Mouse (Mus musculus) C2C12 (cell line): ENCODE measurements around the gene Gfod2. TPM values are rescaled to one million over a fixed set of nuclear protein-coding genes. Genes with fewer than 3 reads are reported as not detected.

Experiments used
- H3K27me3 ChIP-seq: one replicate; pipeline ENCODE4 v1.6.1; 2011; ENCODE audit not compliant: control insufficient read depth, insufficient read depth, insufficient read length
- H3K36me3 ChIP-seq: one replicate; pipeline ENCODE4 v1.6.1; 2011; ENCODE audit not compliant: control insufficient read depth, insufficient read depth
- H3K4me3 ChIP-seq: one replicate; pipeline ENCODE4 v1.5.1; 2011; ENCODE audit warnings: mild to moderate bottlenecking, control low read depth; ENCODE audit not compliant: poor library complexity, insufficient read depth, severe bottlenecking
- H3K79me2 ChIP-seq: one replicate; pipeline ENCODE4 v1.6.1; 2011; ENCODE audit not compliant: control insufficient read depth, insufficient read depth
- H3K79me3 ChIP-seq: one replicate; pipeline ENCODE4 v1.6.1; 2011; ENCODE audit warnings: low read depth, control low read depth
- H3ac ChIP-seq: one replicate; pipeline ENCODE3; 2011; ENCODE audit warnings: low read depth; ENCODE audit not compliant: control insufficient read depth, insufficient read length
- CEBPB ChIP-seq: IDR thresholded peaks from one replicate; pipeline ENCODE4 v1.6.1; 2011; ENCODE audit warnings: low read depth, mild to moderate bottlenecking, control low read depth, moderate library complexity
- CTCF ChIP-seq: IDR thresholded peaks from one replicate; pipeline ENCODE4 v1.5.1; 2011; ENCODE audit not compliant: control insufficient read depth, insufficient read depth, insufficient read length
- FOSL1 ChIP-seq: IDR thresholded peaks from one replicate; pipeline ENCODE4 v1.8.0; 2011; ENCODE audit warnings: mild to moderate bottlenecking, low read length; ENCODE audit not compliant: poor library complexity, insufficient read depth, severe bottlenecking
- MAX ChIP-seq: IDR thresholded peaks from one replicate; pipeline ENCODE4 v1.6.1; 2011; ENCODE audit warnings: mild to moderate bottlenecking, control low read depth
- MYOD1 ChIP-seq: IDR thresholded peaks from one replicate; pipeline ENCODE4 v1.6.1; 2011; ENCODE audit warnings: low read depth; ENCODE audit not compliant: control insufficient read depth, insufficient read length
- MYOG ChIP-seq: IDR thresholded peaks from one replicate; pipeline ENCODE4 v1.6.1; 2011; ENCODE audit not compliant: control insufficient read depth, insufficient read length; ENCODE audit errors: extremely low read depth
- USF1 ChIP-seq: IDR thresholded peaks from one replicate; pipeline ENCODE4 v1.6.1; 2011; ENCODE audit warnings: low read depth, mild to moderate bottlenecking, control low read depth, moderate library complexity
- polyA plus RNA-seq: library from polyadenylated mRNA; unstranded; fragments of >200 nt; fragmentation: generic; extraction: Trizol; gene quantifications from one replicate; pipeline ENCODE4 v1.2.1, GENCODE M21; 2012; ENCODE audit warnings: missing spikeins

Gfod2 gene
- polyA plus RNA-seq, 1 experiment = 8.2 TPM

DNA sequence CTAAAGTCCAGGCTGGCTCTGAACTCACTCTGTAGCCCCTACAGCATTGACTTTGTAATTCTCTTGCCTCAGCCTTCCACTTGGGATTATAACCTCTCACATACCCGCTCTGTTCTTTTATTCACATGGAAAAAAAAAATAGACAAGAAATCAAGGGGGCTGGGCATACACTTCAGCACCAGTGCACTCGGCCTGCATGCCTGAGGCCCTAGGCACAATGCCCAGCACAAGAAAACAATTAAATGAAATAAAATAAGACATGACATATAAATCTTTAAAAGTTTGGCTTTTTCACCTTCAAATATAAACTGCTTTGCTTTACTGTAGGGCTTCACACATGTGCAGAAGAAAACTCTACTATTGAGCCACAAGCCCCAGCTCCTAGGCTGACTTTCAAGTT, 4.5 kb downstream of the Gfod2 start:
- Histone ChIP-seq H3K36me3 (no peaks in the 10 kb centered on the region), H3K79me2 (peaks cover 42% of the 10 kb centered on the region), H3ac (no peak overlapping the region), H3K4me3 (no peak overlapping the region), H3K27me3 (no peaks in the 10 kb centered on the region), H3K79me3 (peaks cover 14% of the 10 kb centered on the region)
- TF ChIP-seq USF1 (no peak), MAX (no peak), MYOG (no peak), FOSL1 (no peak), CEBPB (no peak), CTCF (no peak), MYOD1 (no peak)

DNA sequence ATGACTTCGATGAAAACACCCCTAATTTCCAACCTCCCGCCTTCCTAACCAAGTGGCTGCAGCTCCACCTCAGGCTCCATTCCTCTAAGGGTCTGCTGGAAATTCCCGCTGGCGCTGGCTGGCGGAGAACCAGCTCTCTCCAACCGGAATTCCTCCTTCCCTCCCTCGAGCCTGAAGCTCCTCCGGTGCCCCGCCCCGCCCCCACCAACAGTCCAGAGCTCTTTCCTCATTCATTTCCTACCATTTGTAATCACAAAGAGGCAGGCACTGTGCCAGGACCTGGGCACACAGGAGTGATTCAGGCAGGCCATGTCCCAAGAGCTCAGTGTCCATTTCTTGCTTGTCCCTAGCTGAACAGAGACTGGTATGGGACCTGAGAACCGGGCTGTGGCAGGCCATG, 7.9 kb downstream of the Gfod2 start:
- Histone ChIP-seq H3K79me2 (peaks cover 26% of the 10 kb centered on the region), H3ac (no peak overlapping the region), H3K4me3 (no peak overlapping the region), H3K79me3 (peaks cover 6% of the 10 kb centered on the region), H3K36me3 (no peaks in the 10 kb centered on the region), H3K27me3 (no peaks in the 10 kb centered on the region)
- no peak for TF ChIP-seq MYOD1
- TF ChIP-seq USF1 = no peak
- TF ChIP-seq MAX = no peak
- TF ChIP-seq FOSL1 = no peak
- no peak for TF ChIP-seq CEBPB
- TF ChIP-seq MYOG = no peak
- TF ChIP-seq CTCF = no peak

DNA sequence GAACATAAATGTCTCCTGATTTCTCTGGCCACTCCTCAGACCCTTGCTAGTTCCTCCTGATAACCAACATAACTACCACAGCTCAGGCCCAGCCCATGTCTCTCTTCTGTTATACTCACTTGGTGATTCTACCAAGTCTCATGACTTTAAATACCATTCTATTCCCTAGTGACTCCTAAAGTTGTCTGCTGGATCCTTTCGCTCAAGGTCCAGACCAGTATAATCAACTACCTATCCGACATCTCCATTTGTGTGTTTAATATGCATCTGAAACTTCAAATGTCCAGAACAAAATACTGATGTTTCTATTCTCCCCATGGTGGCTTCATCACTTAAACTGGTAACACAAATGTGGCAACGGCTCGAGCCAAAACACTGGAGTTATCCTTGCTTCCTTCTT, 15.2 kb downstream of the Gfod2 start:
- Histone ChIP-seq H3K4me3 (no peak overlapping the region), H3ac (no peak overlapping the region), H3K27me3 (no peaks in the 10 kb centered on the region), H3K36me3 (no peaks in the 10 kb centered on the region), H3K79me3 (peaks cover 1% of the 10 kb centered on the region), H3K79me2 (no peaks in the 10 kb centered on the region)
- TF ChIP-seq USF1 (no peak), MYOG (no peak), MAX (no peak)

DNA sequence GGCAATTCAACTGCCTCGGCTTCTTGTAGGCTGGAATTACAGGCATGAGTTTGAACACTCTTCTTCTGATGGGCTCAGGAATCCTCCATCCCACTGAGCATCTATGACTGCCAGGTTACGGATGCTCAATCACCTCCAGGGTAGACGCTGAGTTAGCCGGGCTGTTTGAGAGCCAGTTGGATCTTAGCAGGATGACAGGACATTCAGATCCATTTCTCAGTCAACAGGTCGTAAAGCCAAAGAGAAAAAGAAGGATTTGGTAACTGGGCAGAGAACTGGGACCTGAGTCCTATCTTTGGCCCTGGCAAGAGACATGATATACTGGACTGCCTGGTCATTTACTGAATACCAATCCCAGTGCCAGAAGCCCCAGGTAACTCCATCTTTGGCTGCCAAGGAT, 19.2 kb downstream of the Gfod2 start:
- no peaks in the 10 kb centered on the region for H3K36me3 ChIP-seq
- no peak for TF ChIP-seq MYOG
- TF ChIP-seq FOSL1 = no peak
- TF ChIP-seq USF1 = no peak
- TF ChIP-seq CEBPB = no peak
- TF ChIP-seq MYOD1 = no peak
- no peak for TF ChIP-seq MAX
- no peak for TF ChIP-seq CTCF
- no peak overlapping the region for H3ac ChIP-seq
- H3K79me3 ChIP-seq = no peaks in the 10 kb centered on the region
- no peak overlapping the region for H3K4me3 ChIP-seq
- H3K79me2 ChIP-seq = no peaks in the 10 kb centered on the region
- no peaks in the 10 kb centered on the region for H3K27me3 ChIP-seq

DNA sequence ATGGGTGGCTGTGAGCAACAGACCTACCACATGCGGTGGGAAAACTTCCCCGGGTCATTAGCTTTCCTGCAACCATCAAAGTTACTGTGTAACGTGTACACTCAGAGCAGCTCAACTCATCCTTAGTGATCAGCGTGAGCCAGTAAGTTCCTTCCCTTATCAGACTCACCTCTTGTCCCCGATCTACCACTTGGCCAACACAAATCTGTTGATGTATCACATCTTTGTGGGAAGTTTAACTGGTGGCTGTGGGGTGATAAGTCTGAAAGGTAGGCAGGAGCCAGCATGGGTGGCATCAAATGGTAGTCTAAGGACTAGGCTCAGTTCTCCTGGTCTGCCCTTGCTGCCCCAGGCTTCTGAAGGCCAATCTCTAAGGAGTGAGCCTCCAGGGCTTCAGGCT, 26.3 kb downstream of the Gfod2 start:
- Histone ChIP-seq H3K79me2 (peaks cover 5% of the 10 kb centered on the region), H3K4me3 (no peak overlapping the region), H3K79me3 (no peaks in the 10 kb centered on the region), H3K36me3 (peaks cover 4% of the 10 kb centered on the region), H3K27me3 (no peaks in the 10 kb centered on the region), H3ac (no peak overlapping the region)
- TF ChIP-seq CTCF (no peak), CEBPB (no peak), MAX (no peak), USF1 (no peak), MYOD1 (no peak), FOSL1 (no peak), MYOG (no peak)

DNA sequence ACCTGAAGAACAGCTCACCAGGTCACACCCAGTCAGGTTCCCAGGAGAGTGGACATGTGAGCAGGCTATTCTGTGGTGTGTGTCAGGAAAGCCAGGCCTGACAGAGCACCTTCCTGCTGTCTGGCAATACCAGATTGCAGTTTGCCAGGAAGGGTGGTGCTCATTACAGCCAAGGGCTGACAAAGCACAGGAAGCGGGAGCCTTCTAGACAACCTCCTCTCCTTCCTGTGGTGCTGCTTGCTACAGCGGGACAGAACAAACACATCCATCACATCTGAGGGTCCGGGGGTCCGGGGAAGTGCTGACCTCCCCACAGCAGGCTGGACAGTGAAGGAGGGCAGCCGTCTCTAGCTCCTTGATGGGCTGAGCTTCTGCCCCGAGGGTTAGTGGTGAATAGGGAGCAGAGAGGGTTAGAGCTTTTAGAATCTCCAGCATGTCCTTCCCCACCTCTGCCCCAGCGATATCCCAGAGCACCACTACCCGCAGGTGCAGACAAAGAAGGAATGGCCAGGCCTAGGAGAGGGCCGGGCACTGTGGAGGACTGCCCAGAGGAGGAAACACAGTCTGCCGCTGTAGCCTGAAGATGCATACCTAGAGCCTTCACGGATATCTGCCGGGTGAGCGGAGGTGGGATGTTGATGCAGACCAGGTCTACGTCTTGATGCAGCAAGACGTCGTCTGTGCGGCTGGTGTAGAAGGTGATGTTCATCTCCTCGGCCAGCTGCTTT, 30.9 kb downstream of the Gfod2 start:
- no peak for TF ChIP-seq CTCF
- TF ChIP-seq MAX = no peak
- no peak for TF ChIP-seq MYOG
- TF ChIP-seq USF1 = no peak
- TF ChIP-seq FOSL1 = no peak
- TF ChIP-seq CEBPB = no peak
- TF ChIP-seq MYOD1 = no peak
- Histone ChIP-seq H3K4me3 (no peak overlapping the region), H3K36me3 (peaks cover 8% of the 10 kb centered on the region), H3K79me3 (no peaks in the 10 kb centered on the region), H3K27me3 (no peaks in the 10 kb centered on the region), H3ac (no peak overlapping the region), H3K79me2 (no peaks in the 10 kb centered on the region)
